Mouse (Mus musculus): ENCODE results near the gene Col6a4.

GRCm38 (mm10) chr9:105970901-105971300, 125.7 kb downstream of the Col6a4 start:
- TF ChIP-seq GATA1 (IDR thresholded peaks at IDR 0.05; ENCODE audit: borderline replicate concordance, low read length) (no peak), FLI1 (IDR thresholded peaks at IDR 0.05; ENCODE audit: low read length) (no peak)

Data from megakaryocyte, embryonic 14.5 days (primary cell).